Mouse (Mus musculus) frontal cortex, postnatal 25 days (tissue): ENCODE data around the gene Cdc26.
A peak's percentile ranks its signal among the peaks of the same experiment; 100 is the strongest.

Experiments used
- DNase-seq, 2 experiments: peaks; one replicate each; pipeline ENCODE4 v3.0.0; 2022; ENCODE audit warnings: low spot score in 2 of 2

Gene Cdc26

DNA sequence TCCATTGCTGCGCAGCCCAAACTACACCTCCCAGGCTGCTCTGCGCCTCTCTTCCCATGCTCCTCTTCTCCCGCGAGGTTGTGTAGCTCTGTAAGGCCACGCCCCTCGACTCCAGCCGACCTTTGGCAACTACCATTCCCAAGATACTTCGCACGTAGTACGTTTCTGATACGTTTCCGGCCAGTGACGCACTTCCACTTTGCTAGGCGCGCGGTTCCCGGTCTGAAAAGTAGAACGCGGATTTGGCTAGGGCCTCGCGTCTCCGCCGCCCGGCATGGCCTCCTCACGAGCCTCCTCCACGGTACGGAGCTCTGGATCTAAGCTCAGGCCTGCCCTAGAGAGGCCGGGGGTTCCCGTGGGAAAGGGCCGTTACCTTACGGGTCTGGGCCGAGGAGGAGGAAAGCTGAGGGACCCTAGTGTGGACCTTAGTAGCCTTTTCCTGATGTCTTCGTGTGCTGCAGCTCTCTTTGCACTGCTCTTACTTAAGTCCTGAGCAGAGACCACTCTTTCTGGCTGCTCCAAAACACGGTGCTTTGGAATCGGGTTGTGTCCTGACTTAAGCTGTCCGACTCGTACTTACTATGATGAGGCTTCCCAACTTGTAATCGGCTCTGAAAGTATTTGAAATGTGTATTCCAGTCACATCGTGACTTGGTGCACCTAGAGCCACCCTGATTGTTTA, at the start of gene Cdc26, which contains the start of gene Prpf4:
Cdc26 (minus strand) TSS at position 42 of the 682 bp plus-strand sequence.
Prpf4 (plus strand) TSS at position 197 of the 682 bp plus-strand sequence.
- DNase-seq = peak; percentile 95 to 96

GRCm38 (mm10) chr4:62454995-62455394, 46.6 kb upstream of the Cdc26 start:
- no peak for DNase-seq

GRCm38 (mm10) chr4:62440986-62441385, 32.5 kb upstream of the Cdc26 start:
- DNase-seq = no peak

DNA sequence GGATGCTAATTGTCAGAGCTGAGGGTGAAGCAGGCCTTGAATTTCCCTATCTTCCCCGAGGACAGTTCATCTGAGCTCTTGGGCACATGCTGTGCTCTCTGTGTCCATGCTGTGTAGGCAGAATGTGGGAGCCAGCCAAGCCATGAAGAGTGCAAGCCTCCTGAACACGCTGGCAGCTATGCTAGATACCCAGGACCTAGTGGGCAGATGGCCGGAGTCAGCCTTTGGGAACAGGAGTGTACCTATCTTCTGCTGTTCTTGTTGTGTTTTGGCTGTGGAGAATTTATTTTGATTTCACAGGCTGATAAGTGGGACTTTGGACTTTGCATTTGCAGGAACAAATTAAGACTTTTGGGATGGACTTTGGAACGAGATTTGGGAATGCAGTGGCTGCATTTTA, 32.1 kb upstream of the Cdc26 start:
- DNase-seq = no peak

DNA sequence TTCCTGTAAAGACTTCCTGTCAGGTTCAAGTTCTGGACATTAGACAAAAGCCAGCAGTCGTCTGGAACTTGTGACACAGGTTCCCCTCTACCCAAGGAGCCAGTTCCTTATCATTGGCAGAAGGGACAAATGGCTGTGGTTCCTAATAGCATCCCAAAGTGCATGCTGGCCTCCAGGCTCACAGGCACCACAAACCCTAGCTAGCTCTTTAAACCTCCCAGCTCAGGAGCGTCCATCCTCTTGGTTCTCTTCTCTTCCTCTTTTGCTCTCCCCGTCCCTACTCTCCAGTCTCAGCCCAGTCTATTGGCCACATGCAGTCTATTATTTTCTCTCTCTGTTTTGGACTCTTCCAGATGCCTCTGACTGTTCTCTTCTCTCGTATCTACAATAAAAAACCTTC, 31.4 kb upstream of the Cdc26 start:
- no peak for DNase-seq

- no peak for DNase-seq
Measured at GRCm38 (mm10) chr4:62437871-62438270, 29.4 kb upstream of the Cdc26 start.

DNA sequence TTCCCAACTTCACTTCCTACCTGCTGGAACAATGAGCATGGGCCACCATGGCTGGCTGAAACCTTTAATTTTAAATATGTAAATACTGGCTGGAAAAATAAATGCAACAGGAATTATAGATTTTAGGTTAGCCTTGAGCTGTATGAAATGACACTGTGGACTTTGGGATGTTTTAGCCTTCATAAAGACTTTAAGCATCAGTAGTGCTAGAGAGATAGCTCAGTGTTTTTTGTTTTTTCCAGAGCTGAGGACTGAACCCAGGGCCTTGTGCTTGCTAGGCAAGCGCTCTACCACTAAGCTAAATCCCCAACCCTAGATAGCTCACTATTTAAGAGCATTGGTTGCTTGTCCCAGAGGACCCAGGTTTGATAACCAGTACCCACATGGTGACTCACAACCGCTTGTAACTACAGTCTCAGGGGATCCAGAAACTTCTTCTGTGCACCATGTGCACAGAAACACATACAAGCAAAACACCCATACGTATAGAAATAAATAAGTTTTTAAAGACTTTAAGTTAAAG, 28.9 kb upstream of the Cdc26 start:
- DNase-seq = no peak

- no peak for DNase-seq
Measured at GRCm38 (mm10) chr4:62435081-62435480, 26.6 kb upstream of the Cdc26 start, which contains the start of gene Rnf183. Gene Rnf183 (minus strand): TSS chr4:62435252.

- no peak for DNase-seq
Measured at GRCm38 (mm10) chr4:62433939-62434870, 25.8 kb upstream of the Cdc26 start.

DNA sequence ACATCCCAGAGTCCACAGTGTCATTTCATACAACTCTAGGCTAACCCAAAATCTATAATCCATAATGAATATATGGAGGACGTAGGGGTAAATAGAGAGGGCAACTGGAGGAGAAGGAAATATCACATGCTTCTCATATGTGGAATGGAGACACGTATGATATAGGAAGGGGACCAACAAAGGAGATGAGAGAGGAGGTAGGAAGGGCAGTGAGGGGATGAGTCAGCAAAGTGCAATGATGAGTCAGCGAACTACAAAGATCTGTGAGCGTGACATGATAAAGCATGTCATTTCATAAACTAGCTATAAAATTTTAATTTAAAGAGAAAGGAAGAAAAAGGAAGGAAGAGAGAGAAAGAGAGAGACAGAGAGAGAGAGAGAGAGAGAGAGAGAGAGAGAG, 23.1 kb upstream of the Cdc26 start:
- DNase-seq = no peak

GRCm38 (mm10) chr4:62430678-62431077, 22.2 kb upstream of the Cdc26 start:
- no peak for DNase-seq

GRCm38 (mm10) chr4:62429616-62430015, 21.2 kb upstream of the Cdc26 start:
- no peak for DNase-seq

DNA sequence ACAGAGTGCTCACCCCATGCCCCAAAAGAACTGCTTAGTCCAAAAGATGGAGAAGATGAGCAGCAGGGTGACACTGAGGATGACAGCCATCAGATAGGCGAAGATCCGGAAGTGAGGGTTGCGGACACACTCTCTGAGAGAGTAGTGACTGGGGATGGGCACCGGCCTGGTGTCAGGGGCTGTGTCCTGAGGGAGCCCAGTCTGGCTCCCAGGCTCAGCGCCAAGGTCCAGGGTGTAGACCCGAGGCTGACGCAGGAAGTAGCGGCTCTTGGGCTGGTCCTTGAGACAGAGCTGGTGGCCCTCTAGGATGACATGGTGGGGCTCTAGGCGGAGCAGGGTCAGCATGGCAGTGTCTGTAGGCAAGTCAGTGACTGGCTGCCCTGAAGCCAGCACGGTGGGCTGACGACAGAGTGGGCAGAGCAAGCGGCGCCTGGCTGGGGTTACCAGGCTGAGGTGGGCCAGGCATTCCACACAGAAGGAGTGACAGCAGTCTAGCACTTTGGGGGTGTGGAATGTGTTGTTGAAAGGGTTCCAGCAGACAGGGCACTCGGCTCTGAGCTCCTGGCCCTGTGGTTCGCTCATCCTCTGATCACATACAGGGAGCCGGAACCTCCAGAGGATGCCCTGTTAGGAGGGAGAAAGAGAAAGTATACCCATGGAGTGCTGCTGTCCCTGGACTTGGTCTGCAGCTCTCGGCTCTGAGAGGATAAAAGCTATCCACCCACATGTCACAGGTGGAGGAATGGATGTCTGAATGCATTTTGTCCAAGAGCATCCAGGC, 19.7 kb upstream of the Cdc26 start:
- no peak for DNase-seq

DNA sequence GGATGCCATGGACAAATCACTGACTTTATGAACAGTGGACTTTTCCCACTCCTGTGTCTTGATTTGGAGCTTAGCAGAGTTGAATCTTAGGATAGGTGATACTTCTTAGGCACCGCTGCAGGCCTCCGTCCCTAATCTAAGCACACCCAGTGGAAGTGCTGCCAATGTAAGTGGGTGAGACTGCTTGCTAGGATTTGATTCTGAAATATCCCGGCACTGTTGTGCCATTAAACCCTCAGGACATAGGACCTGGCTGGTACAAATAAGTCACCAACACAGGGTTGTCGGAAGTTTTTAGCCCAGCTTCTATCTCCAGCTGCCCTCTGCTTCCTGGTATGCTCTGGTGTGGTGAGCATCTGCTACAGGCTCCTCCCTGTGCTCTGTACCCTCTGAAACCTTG, 17.4 kb upstream of the Cdc26 start:
- no peak for DNase-seq

DNA sequence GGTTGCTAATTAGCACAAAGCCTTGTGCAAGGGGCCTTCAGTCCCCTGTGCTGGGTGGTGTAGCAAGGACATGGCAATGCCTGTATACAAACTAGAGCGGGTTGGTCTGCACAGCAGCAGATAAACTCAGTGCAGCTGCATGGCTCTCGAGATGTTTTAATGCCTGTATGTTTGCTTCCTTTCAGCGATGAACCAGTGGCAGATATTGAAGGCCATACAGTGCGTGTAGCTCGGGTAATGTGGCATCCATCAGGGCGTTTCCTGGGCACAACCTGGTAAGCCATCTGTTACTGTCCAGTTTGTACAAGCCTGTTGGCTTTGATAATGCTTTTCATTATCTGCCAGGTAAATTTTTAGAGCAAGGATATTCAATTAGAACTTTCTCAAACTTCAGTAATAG, 10.6 kb upstream of the Cdc26 start:
- DNase-seq = no peak

- DNase-seq = no peak
Measured at GRCm38 (mm10) chr4:62418448-62418847, 10.0 kb upstream of the Cdc26 start.

DNA sequence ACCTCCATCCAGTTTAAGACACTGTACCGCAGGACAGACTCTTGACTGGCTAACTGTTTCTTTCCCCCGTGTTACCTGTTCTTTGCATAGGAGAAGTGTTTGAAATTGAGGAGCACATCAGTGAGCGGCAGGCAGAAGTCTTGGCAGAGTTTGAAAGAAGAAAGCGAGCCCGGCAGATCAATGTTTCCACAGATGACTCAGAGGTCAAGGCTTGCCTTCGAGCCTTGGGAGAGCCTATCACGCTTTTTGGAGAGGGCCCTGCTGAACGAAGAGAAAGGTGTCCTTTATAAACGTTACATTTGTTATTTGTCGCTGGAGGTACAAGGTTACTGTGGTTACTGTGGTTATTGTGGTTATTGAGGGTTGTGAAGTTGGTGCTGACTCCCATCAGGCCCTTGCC, 3.2 kb upstream of the Cdc26 start:
- no peak for DNase-seq

DNA sequence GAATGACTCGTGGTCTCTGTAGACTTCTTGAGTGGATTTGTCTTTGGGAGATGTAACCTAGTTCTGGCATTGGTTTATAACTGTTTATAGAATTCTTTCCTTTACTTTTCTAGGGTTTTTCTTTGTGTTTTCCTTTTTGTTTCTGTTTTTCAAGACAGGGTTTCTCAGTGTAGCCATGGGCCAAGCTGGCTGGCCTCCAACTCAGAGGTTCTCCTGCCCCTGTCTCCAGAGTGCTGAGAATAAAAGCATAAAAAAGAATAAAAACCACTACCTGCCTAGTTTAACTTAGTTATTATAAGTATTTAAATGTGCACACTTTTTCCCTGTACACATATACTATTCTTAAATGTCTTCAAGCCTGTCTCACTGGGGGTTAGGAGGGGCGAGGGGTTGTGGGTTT, 1.9 kb upstream of the Cdc26 start:
- no peak for DNase-seq

DNA sequence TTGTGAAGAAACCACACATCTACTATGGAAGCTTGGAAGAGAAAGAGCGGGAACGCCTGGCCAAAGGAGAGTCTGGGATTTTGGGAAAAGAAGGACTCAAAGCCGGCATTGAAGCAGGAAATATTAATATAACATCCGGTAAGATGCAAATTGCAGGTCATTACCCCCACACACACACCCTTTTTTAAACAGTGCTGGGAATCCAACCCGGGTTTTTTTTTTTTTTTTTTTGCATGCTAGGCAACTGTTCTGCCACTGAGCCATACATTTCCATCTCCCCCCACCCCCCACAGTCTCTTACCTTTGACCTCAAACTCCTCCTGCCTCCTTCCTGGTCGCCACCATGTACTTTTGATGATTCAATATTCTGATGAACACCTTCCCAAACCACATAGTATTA, 1.2 kb upstream of the Cdc26 start:
- no peak for DNase-seq

- DNase-seq = peak; percentile 25 to 39
Measured at GRCm38 (mm10) chr4:62407730-62408582, 486 bp downstream of the Cdc26 start.

DNA sequence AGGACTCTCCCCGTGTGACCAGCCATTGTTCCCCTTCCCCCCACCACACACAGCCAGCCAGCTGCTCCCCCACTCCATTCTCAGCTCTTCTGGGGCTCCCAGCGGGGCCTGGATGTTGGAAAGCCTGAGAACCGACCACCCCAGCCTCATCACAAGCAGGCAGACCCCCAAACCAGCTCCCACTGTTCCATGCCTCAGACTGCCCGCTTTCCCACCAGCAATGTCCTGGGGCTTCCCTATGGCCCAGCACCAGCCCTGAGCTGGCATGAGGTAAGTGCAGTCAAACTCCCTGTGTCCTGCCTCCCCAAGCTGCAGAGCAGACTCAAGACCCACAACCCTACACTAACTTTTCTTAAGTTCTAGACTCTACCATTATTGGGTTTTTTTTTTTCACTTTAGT, 2.3 kb downstream of the Cdc26 start:
- no peak for DNase-seq
